Mouse (Mus musculus) neural tube, embryonic 14.5 days (tissue): ENCODE measurements around the gene Wdtc1. TPM values are rescaled to one million over a fixed set of nuclear protein-coding genes. Genes with fewer than 3 reads are reported as not detected.

Experiments
- ATAC-seq: fragments of 200-750 bp; cut with Nextera tagmentation; 2 replicates; pipeline ENCODE4 v1.8.0; 2017; ENCODE audit warnings: low read depth, mild to moderate bottlenecking, moderate TSS enrichment, moderate library complexity
- H3K27ac ChIP-seq: fragments of 300-500 bp; sonication (generic); 2 replicates; pipeline ENCODE4 v1.5.1; 2014; ENCODE audit warnings: low read depth, mild to moderate bottlenecking, control low read depth, low read length, moderate library complexity, mixed read lengths
- H3K27me3 ChIP-seq: fragments of 300-500 bp; sonication (generic); 2 replicates; pipeline ENCODE4 v1.6.1; 2014; ENCODE audit warnings: low read length; ENCODE audit not compliant: control insufficient read depth, insufficient read depth
- H3K36me3 ChIP-seq: fragments of 300-500 bp; sonication (generic); 2 replicates; pipeline ENCODE4 v1.6.1; 2014; ENCODE audit warnings: low read length, mixed read lengths; ENCODE audit not compliant: control insufficient read depth, insufficient read depth
- H3K4me1 ChIP-seq: fragments of 300-500 bp; sonication (generic); 2 replicates; pipeline ENCODE4 v1.6.1; 2014; ENCODE audit warnings: low read length; ENCODE audit not compliant: control insufficient read depth, insufficient read depth
- H3K4me2 ChIP-seq: fragments of 300-500 bp; sonication (generic); 2 replicates; pipeline ENCODE4 v1.6.1; 2014; ENCODE audit warnings: mild to moderate bottlenecking, low read depth, low read length, control low read depth
- H3K4me3 ChIP-seq: fragments of 300-500 bp; sonication (generic); 2 replicates; pipeline ENCODE4 v1.5.1; 2014; ENCODE audit warnings: low read depth, low read length, control low read depth, mixed read lengths
- H3K9ac ChIP-seq: fragments of 300-500 bp; sonication (generic); replicated peaks from 2 replicates; pipeline ENCODE4 v1.6.1; 2014; ENCODE audit warnings: low read depth, mild to moderate bottlenecking, control low read depth, low read length, mixed read lengths
- H3K9me3 ChIP-seq: fragments of 300-500 bp; sonication (generic); 2 replicates; pipeline ENCODE4 v1.6.1; 2016; ENCODE audit warnings: low read length; ENCODE audit not compliant: control insufficient read depth
- WGBS: fragments of 180-500 bp; shearing (Covaris S2); extraction: QIAGEN DNeasy Blood & Tissue Kit; methylation state at CpG from one replicate; pipeline ENCODE4 v1.1.7; 2014; 5-methylcytosine and 5-hydroxymethylcytosine counted together
- polyA plus RNA-seq: library from polyadenylated mRNA; unstranded; fragments of >200 nt; fragmentation: Nextera tagmentation; extraction: Ambion mirVana; gene quantifications from 2 replicates; pipeline ENCODE4 v1.2.1, GENCODE M21; 2014

Wdtc1 gene
- polyA plus RNA-seq, 1 experiment from 2014 or later: 22.3 TPM

DNA sequence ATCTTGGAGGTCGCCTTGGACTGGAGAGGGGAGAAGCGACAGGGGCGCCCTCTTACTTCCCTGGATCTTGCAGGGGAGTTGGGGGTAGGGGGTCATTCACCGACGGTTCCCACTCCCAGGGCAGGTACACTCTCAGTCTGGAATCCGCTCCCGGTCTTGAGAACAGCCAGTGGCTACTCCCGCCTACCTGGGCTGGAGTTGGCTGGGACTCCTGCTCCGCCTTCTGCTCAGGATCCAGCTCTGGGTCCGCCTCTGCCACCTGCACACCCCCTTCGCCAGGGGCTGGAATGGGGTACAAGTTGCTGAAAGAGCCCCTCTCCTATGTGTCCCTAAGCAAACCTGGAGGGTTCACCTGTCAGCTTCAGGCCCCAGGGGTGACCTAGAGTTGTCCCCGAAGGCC lies 96.1 kb downstream of the Wdtc1 start:
- H3K4me1 ChIP-seq: no peaks in the 10 kb centered on the region
- H3K27me3 ChIP-seq: peaks cover 1% of the 10 kb centered on the region; the same call in 1 of the 2 replicates
- H3K4me2 ChIP-seq: no peak overlapping the region
- ATAC-seq: no peak
- H3K27ac ChIP-seq: no peak overlapping the region
- H3K9me3 ChIP-seq: no peaks in the 10 kb centered on the region
- H3K9ac ChIP-seq: no peak overlapping the region
- no peaks in the 10 kb centered on the region for H3K36me3 ChIP-seq
- WGBS: 33% methylated on average over 12 of the region's 12 CpGs
- no peak overlapping the region for H3K4me3 ChIP-seq

DNA sequence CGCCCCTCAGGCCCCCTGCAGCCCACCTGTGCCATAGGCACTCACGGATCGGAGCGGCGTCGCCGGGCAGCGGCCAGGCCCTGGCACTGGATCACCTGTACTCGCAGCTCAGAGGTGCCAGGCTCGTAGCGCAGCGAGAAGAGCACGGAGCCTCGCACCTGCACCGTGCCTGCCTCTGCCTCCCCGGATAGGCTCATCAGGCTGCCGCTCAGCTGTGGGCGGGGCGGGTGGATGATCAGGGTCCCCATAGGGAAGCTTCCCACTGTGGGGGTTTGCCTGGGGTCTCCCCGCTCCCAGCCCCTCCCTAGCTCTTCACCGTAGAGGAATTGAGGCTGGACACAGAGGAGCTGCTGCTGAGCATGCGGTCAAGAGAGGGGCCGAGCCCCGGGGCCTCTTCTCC lies 96.5 kb downstream of the Wdtc1 start:
- Histone ChIP-seq H3K27ac (no peak overlapping the region), H3K9me3 (no peaks in the 10 kb centered on the region), H3K27me3 (peaks cover 5% of the 10 kb centered on the region), H3K4me3 (no peak overlapping the region), H3K9ac (no peak overlapping the region), H3K36me3 (no peaks in the 10 kb centered on the region), H3K4me2 (no peak overlapping the region), H3K4me1 (no peaks in the 10 kb centered on the region)
- ATAC-seq: no peak
- whole genome bisulfite sequencing: 17% methylated on average over 24 of the region's 24 CpGs

DNA sequence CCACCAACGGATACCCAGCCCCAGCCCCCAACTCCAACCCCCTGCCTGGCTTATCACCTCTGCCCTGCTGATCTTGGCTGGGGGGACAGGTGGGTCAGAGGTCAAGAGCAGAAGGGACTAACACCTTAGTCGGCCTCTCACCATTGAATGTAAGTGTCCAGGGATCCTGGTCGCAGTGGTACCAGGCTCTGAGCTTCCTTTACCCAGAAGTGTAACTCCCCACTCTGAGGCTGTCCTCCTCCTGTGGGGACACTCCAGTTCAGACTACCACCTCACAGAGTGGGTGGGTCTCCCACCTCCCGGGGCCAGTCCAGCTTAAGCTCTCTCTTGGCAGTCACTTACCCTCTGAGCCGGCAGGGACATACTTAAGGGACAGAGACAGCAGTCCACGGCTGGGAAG lies 97.9 kb downstream of the Wdtc1 start:
- 67% methylated on average over 6 of the region's 6 CpGs for WGBS
- Histone ChIP-seq H3K4me2 (no peak overlapping the region), H3K9ac (no peak overlapping the region), H3K4me1 (peaks cover 5% of the 10 kb centered on the region; the same call in 1 of the 2 replicates), H3K4me3 (no peak overlapping the region), H3K27ac (no peak overlapping the region), H3K36me3 (no peaks in the 10 kb centered on the region), H3K9me3 (no peaks in the 10 kb centered on the region), H3K27me3 (peaks cover 20% of the 10 kb centered on the region)
- ATAC-seq: no peak

DNA sequence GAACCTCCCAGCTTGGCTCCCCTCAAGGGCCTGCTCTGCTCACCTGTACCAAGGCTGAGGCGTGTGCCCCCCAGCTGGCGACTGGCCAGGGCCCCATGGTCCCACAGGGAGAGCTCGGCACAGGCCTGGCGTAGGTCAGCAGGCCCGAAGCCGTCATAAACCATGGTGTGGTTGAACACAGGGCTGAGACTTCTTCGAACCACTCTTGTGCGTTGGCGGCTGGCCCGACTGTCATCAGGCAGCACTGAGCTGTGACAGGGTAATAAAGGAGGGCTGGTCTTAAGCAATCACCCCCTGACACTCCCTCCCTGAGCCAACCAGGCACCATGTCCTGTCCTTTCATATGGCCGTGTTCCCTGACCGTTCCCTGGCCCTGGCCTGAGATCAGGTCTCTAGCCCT lies 99.9 kb downstream of the Wdtc1 start:
- peaks cover 5% of the 10 kb centered on the region; the same call in 1 of the 2 replicates for H3K4me1 ChIP-seq
- H3K4me3 ChIP-seq: no peak overlapping the region
- H3K36me3 ChIP-seq: no peaks in the 10 kb centered on the region
- no peak for ATAC-seq
- H3K27me3 ChIP-seq: peaks cover 26% of the 10 kb centered on the region
- H3K4me2 ChIP-seq: no peak overlapping the region
- no peak overlapping the region for H3K27ac ChIP-seq
- WGBS: 37% methylated on average over 12 of the region's 12 CpGs
- H3K9ac ChIP-seq: no peak overlapping the region
- H3K9me3 ChIP-seq: no peaks in the 10 kb centered on the region

DNA sequence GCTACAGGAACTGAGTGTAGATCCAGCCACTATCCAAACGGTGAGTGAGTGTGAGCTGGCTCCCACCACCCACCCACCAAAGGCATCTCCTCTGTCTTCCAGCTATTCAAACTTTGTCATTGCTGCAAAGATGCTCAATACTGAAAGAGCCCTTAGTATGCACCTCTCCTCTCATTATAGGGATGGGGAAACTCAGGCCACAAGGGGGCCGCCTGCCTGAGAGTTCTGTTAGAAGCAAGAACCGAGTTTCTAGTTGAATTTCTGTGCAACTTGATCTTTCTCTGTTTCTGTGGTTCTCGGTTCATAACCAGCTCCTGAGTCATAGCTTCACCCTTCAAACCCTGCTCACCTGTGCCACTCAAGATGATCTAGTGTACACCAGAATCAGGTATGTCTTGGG lies 101.2 kb downstream of the Wdtc1 start:
- peaks cover 26% of the 10 kb centered on the region for H3K27me3 ChIP-seq
- 45% methylated on average over 4 of the region's 4 CpGs for WGBS
- no peak for ATAC-seq

DNA sequence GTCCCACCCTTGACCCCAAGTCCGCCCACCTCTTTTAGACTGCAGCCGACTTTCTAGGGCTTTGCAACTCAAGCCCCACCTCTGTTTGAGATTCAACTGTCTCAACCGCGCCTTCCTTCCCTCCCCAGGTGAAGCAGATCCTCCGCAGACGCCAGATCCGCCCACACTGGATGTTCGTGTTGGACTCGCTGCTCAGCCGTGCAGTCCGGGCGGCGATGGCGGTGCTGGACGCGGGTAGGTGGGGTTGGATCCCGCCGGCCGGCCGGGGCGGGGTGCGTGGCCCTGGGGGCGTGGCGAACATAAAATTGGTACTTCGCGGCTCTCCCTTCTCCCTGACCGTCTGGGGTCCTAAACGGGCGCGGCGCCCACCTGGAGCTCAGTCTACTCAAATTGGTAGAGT lies 102.1 kb downstream of the Wdtc1 start:
- peaks cover 26% of the 10 kb centered on the region for H3K27me3 ChIP-seq
- ATAC-seq: no peak
- 0 out of 2 replicates have a peak overlapping the region, but pooled peaks have one; percentile 21 for H3K9ac ChIP-seq
- no peaks in the 10 kb centered on the region for H3K36me3 ChIP-seq
- no peak overlapping the region for H3K27ac ChIP-seq
- H3K9me3 ChIP-seq: no peaks in the 10 kb centered on the region
- peaks cover 5% of the 10 kb centered on the region; the same call in 1 of the 2 replicates for H3K4me1 ChIP-seq
- WGBS: under 1% methylated on average over 31 of the region's 31 CpGs
- peak overlapping the region; percentile 18 for H3K4me3 ChIP-seq
- H3K4me2 ChIP-seq: peak overlapping the region; percentile 50

More for the DNA sequence above, 101.2 kb downstream of the Wdtc1 start:
- no peaks in the 10 kb centered on the region for H3K9me3 ChIP-seq
- H3K9ac ChIP-seq: no peak overlapping the region
- no peak overlapping the region for H3K27ac ChIP-seq
- H3K4me3 ChIP-seq: no peak overlapping the region
- H3K36me3 ChIP-seq: no peaks in the 10 kb centered on the region
- no peak overlapping the region for H3K4me2 ChIP-seq
- H3K4me1 ChIP-seq: peaks cover 5% of the 10 kb centered on the region; the same call in 1 of the 2 replicates

DNA sequence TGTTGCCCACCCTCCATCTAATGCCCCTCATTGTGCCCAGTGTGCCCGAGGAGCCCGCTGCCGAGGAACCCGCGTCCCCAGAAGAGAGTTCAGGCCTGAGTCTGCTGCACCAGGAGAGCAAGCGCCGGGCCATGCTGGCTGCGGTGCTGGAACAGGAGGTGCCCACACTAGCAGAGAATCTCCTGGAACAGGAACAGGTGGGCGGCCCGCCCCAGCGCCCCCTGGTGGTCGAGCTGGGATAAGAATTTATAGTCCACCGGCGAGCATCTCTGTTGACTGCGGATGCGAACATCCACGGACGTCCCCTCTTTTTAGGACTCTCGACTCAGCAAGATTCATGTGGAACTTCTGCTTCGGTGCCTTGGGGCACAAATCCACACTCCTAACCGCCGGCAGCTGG lies 102.7 kb downstream of the Wdtc1 start:
- Histone ChIP-seq H3K4me3 (peak overlapping the region; percentile 18), H3K36me3 (no peaks in the 10 kb centered on the region), H3K4me2 (peak overlapping the region; percentile 50), H3K27ac (no peak overlapping the region), H3K4me1 (peaks cover 5% of the 10 kb centered on the region; the same call in 1 of the 2 replicates), H3K9ac (0 out of 2 replicates have a peak overlapping the region, but pooled peaks have one; percentile 21), H3K9me3 (no peaks in the 10 kb centered on the region), H3K27me3 (peaks cover 26% of the 10 kb centered on the region)
- ATAC-seq: no peak
- 4% methylated on average over 22 of the region's 22 CpGs for WGBS

DNA sequence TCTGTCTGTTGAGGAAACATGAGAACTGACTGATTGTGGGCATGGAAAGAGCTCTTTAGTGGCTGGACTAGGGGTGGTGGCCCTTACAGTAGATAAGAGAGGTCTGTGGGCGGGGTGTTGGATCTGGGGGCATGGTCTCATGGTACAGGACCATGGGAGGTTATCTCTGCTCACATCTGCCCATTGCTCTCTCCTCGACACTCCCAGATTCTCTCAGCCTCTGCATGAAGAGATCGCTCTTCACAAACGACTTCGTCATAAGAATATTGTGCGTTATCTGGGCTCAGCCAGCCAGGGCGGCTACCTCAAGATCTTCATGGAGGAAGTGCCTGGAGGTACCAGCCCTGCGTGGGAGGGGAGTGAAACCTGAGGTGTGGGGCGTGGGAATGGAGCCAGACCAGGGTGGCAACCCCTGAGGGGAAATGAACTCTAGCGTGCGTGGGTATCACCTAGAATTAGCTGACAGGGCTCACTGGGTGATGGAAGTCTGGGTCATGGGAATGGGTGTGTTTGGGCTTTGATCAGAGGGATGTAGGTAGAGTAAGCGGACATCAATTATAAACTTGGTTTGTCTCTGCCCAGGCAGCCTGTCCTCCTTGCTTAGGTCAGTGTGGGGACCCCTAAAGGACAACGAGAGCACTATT lies 105.4 kb downstream of the Wdtc1 start:
- H3K4me2 ChIP-seq: no peak overlapping the region
- peaks cover 5% of the 10 kb centered on the region; the same call in 1 of the 2 replicates for H3K4me1 ChIP-seq
- no peak overlapping the region for H3K9ac ChIP-seq
- WGBS: 82% methylated on average over 13 of the region's 13 CpGs
- H3K4me3 ChIP-seq: no peak overlapping the region
- no peak overlapping the region for H3K27ac ChIP-seq
- H3K36me3 ChIP-seq: no peaks in the 10 kb centered on the region
- H3K27me3 ChIP-seq: peaks cover 28% of the 10 kb centered on the region
- H3K9me3 ChIP-seq: no peaks in the 10 kb centered on the region
- no peak for ATAC-seq

DNA sequence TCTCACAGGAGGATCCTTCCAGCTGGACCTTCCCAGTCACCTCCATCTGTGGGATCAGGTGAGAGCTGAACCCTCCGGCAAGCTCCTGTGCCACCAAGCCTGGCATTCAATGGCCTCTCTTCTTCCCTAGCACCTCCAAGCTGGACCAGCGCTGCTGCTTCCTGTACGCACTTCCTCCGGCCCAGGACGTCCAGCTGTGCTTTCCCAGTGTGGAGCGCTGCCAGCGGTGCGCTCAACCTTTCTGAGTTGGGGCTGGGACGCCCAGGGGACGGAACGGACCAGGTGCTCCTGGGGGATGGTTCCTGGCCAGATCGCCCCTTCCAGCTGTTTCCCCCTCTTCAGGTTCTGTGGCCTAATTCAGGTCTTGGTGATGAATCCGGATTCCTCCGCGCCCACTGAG lies 106.2 kb downstream of the Wdtc1 start:
- Histone ChIP-seq H3K27ac (no peak overlapping the region), H3K9ac (no peak overlapping the region), H3K4me2 (no peak overlapping the region), H3K4me1 (peaks cover 5% of the 10 kb centered on the region; the same call in 1 of the 2 replicates), H3K9me3 (no peaks in the 10 kb centered on the region), H3K27me3 (peaks cover 34% of the 10 kb centered on the region), H3K36me3 (no peaks in the 10 kb centered on the region), H3K4me3 (no peak overlapping the region)
- WGBS: 26% methylated on average over 15 of the region's 15 CpGs
- ATAC-seq: no peak
